Mouse (Mus musculus): ENCODE measurements around the gene Fsd1. TPM values are rescaled to one million over a fixed set of nuclear protein-coding genes. Genes with fewer than 3 reads are reported as not detected.
A peak's percentile ranks its signal among the peaks of the same experiment; 100 is the strongest.
"Not testable (repeated sequence)": the region's sequence is repeated elsewhere in the genome, so short reads cannot be mapped to it uniquely, and the experiment has no call there.

The Fsd1 gene
- polyA plus RNA-seq (2015; fragmentation: Nextera tagmentation; extraction: Ambion mirVana), result 4.5 and 6.8 TPM in 2 replicates

- H3K4me2 ChIP-seq (ENCODE audit: low read depth, low read length), result peak within 1 kb of the TSS; percentile 54
- peak within 1 kb of the TSS; percentile 44 for H3K4me3 ChIP-seq (ENCODE audit: low read length)
- ATAC-seq (ENCODE audit: low read depth), result peak; percentile 65
- H3K9me3 ChIP-seq (ENCODE audit: control insufficient read depth, low read length), result no peaks in the 10 kb centered on the region
- no peaks in the 10 kb centered on the region for H3K36me3 ChIP-seq (ENCODE audit: control insufficient read depth, insufficient read depth, low read length)
- peak within 1 kb of the TSS; percentile 44 for H3K9ac ChIP-seq (ENCODE audit: low read length)
- peaks cover 5% of the 10 kb centered on the region; the same call in 1 of the 2 replicates for H3K4me1 ChIP-seq (replicated peaks; ENCODE audit: control insufficient read depth, insufficient read depth, low read length)
- H3K27ac ChIP-seq (ENCODE audit: low read length), result no peak within 1 kb of the TSS
- WGBS, result 11% methylated on average over 27 of the region's 35 CpGs
- H3K27me3 ChIP-seq (ENCODE audit: control insufficient read depth, insufficient read depth, low read depth, low read length), result peaks cover 4% of the 10 kb centered on the region; the same call in 1 of the 2 replicates
Observed at GRCm38 (mm10) chr17:55986030-55986961, at the start of gene Fsd1. Gene Fsd1, plus strand, starts transcription at chr17:55986509.

GRCm38 (mm10) chr17:55944387-55944865 lies 41.9 kb upstream of the Fsd1 start:
- Histone ChIP-seq H3K27ac (ENCODE audit: low read length) (peak overlapping the region; percentile 90), H3K9ac (ENCODE audit: low read length) (peak overlapping the region; percentile 60), H3K4me3 (ENCODE audit: low read length) (peak overlapping the region; percentile 58), H3K4me2 (ENCODE audit: low read depth, low read length) (peak overlapping the region; percentile 58)
- H3K4me1 ChIP-seq (replicated peaks; ENCODE audit: control insufficient read depth, insufficient read depth, low read length); H3K9me3 ChIP-seq (ENCODE audit: control insufficient read depth, low read length); H3K36me3 ChIP-seq (ENCODE audit: control insufficient read depth, insufficient read depth, low read length); H3K27me3 ChIP-seq (ENCODE audit: control insufficient read depth, insufficient read depth, low read depth, low read length); ATAC-seq (ENCODE audit: low read depth): not testable (repeated sequence)
- WGBS, result 21% methylated on average over 10 of the region's 10 CpGs

- Histone ChIP-seq H3K4me2 (ENCODE audit: low read depth, low read length) (peak overlapping the region; percentile 58), H3K27ac (ENCODE audit: low read length) (peak overlapping the region; percentile 90), H3K9ac (ENCODE audit: low read length) (peak overlapping the region; percentile 60), H3K4me3 (ENCODE audit: low read length) (peak overlapping the region; percentile 58)
- not testable (repeated sequence) for H3K9me3 ChIP-seq (ENCODE audit: control insufficient read depth, low read length); H3K4me1 ChIP-seq (replicated peaks; ENCODE audit: control insufficient read depth, insufficient read depth, low read length); H3K36me3 ChIP-seq (ENCODE audit: control insufficient read depth, insufficient read depth, low read length); H3K27me3 ChIP-seq (ENCODE audit: control insufficient read depth, insufficient read depth, low read depth, low read length)
- under 1% methylated on average over 56 of the region's 56 CpGs for WGBS
- ATAC-seq (ENCODE audit: low read depth), result peak; percentile 98
Observed at GRCm38 (mm10) chr17:55944866-55945682, 41.2 kb upstream of the Fsd1 start.

GRCm38 (mm10) chr17:55945696-55946095 lies 40.6 kb upstream of the Fsd1 start:
- no peak for ATAC-seq (ENCODE audit: low read depth)
- H3K27ac ChIP-seq (ENCODE audit: low read length), result peak overlapping the region; percentile 90; the same call in 1 of the 2 replicates
- H3K36me3 ChIP-seq (ENCODE audit: control insufficient read depth, insufficient read depth, low read length), result no peaks in the 10 kb centered on the region
- no peaks in the 10 kb centered on the region for H3K9me3 ChIP-seq (ENCODE audit: control insufficient read depth, low read length)
- 23% methylated on average over 5 of the region's 5 CpGs for WGBS
- H3K27me3 ChIP-seq (ENCODE audit: control insufficient read depth, insufficient read depth, low read depth, low read length), result no peaks in the 10 kb centered on the region
- peak overlapping the region; percentile 58 for H3K4me3 ChIP-seq (ENCODE audit: low read length)
- peak overlapping the region; percentile 60 for H3K9ac ChIP-seq (ENCODE audit: low read length)
- peaks cover 3% of the 10 kb centered on the region; the same call in 1 of the 2 replicates for H3K4me1 ChIP-seq (replicated peaks; ENCODE audit: control insufficient read depth, insufficient read depth, low read length)
- peak overlapping the region; percentile 58 for H3K4me2 ChIP-seq (ENCODE audit: low read depth, low read length)

DNA sequence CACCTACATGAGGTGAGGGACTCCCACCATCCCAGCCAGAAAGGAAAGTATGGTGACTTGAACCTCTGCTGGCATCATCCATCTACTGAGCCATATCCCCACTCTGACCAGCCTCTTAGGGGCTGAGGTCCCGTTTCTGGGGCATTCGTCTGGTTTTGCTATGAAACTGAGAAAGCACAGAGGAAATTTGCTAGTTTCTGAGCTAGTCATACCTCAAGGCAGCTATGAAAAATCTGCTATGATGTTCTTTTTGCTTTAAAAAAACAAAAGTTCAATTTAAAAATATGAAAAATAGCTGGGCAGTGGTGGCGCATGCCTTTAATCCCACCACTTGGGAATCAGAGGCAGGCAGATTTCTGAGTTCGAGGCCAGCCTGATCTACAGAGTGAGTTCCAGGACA lies 37.7 kb upstream of the Fsd1 start:
- Histone ChIP-seq H3K9ac (ENCODE audit: low read length) (no peak overlapping the region), H3K9me3 (ENCODE audit: control insufficient read depth, low read length) (no peaks in the 10 kb centered on the region), H3K36me3 (ENCODE audit: control insufficient read depth, insufficient read depth, low read length) (no peaks in the 10 kb centered on the region), H3K27me3 (ENCODE audit: control insufficient read depth, insufficient read depth, low read depth, low read length) (no peaks in the 10 kb centered on the region), H3K27ac (ENCODE audit: low read length) (no peak overlapping the region), H3K4me2 (ENCODE audit: low read depth, low read length) (no peak overlapping the region), H3K4me1 (replicated peaks; ENCODE audit: control insufficient read depth, insufficient read depth, low read length) (peaks cover 3% of the 10 kb centered on the region; the same call in 1 of the 2 replicates), H3K4me3 (ENCODE audit: low read length) (no peak overlapping the region)
- 78% methylated on average over 4 of the region's 4 CpGs for WGBS
- ATAC-seq (ENCODE audit: low read depth), result no peak

DNA sequence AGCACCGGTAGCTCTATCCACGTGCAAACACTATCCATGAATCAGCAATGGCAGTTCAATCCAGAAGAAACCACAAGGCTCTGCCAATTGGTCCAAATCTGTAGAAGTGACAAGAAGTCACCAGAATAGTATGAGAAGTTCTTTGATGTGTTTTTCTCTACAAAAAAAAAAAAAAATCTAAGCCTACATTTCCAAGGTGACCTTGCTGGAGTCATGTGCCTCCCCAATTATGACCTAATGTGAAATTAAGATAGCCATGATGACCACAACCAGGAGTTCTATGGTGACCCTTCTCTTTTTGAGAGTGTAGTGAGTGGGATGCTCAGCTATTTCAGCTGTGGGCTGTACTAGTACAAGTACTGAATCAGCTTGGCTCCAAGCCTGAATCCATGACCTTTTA lies 36.9 kb upstream of the Fsd1 start, which contains the start of gene Zfp119b:
TSS of gene Zfp119b (minus strand) at position 101 of the 400 bp plus-strand sequence.
- Histone ChIP-seq H3K27ac (ENCODE audit: low read length) (no peak within 1 kb of the TSS), H3K36me3 (ENCODE audit: control insufficient read depth, insufficient read depth, low read length) (no peaks in the 10 kb centered on the region), H3K4me2 (ENCODE audit: low read depth, low read length) (no peak within 1 kb of the TSS), H3K4me1 (replicated peaks; ENCODE audit: control insufficient read depth, insufficient read depth, low read length) (peaks cover 3% of the 10 kb centered on the region; the same call in 1 of the 2 replicates), H3K4me3 (ENCODE audit: low read length) (no peak within 1 kb of the TSS), H3K27me3 (ENCODE audit: control insufficient read depth, insufficient read depth, low read depth, low read length) (no peaks in the 10 kb centered on the region), H3K9me3 (ENCODE audit: control insufficient read depth, low read length) (no peaks in the 10 kb centered on the region), H3K9ac (ENCODE audit: low read length) (no peak within 1 kb of the TSS)
- WGBS, result 77% methylated on average over 2 of the region's 2 CpGs
- no peak for ATAC-seq (ENCODE audit: low read depth)

GRCm38 (mm10) chr17:55950601-55951000 lies 35.7 kb upstream of the Fsd1 start:
- Histone ChIP-seq H3K27me3 (ENCODE audit: control insufficient read depth, insufficient read depth, low read depth, low read length) (peaks cover 3% of the 10 kb centered on the region; the same call in 1 of the 2 replicates), H3K4me1 (replicated peaks; ENCODE audit: control insufficient read depth, insufficient read depth, low read length) (peaks cover 2% of the 10 kb centered on the region; the same call in 1 of the 2 replicates), H3K36me3 (ENCODE audit: control insufficient read depth, insufficient read depth, low read length) (no peaks in the 10 kb centered on the region), H3K27ac (ENCODE audit: low read length) (no peak overlapping the region), H3K9ac (ENCODE audit: low read length) (no peak overlapping the region), H3K4me2 (ENCODE audit: low read depth, low read length) (no peak overlapping the region), H3K9me3 (ENCODE audit: control insufficient read depth, low read length) (no peaks in the 10 kb centered on the region), H3K4me3 (ENCODE audit: low read length) (no peak overlapping the region)
- no peak for ATAC-seq (ENCODE audit: low read depth)
- WGBS, result 67% methylated on average over 9 of the region's 9 CpGs

DNA sequence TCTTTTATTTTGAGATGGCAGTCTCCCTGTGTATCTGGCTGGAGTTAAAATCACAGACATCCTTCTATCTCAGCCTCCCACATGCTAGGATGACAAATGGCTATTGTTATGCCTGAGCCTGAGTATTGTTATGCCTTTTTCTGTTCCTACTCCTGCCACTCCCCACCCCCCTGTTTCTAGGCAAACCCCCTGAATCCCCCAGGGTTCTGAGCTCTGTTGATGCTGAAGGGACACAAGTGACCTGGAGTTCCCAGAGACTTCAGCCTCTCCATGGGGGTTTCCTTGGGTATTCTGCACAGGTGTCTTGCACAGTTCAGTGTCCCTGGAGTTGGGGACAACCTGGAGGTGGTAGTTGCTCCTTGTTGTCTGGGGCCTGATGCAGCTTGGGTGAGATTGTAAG lies 34.3 kb upstream of the Fsd1 start:
- no peaks in the 10 kb centered on the region for H3K36me3 ChIP-seq (ENCODE audit: control insufficient read depth, insufficient read depth, low read length)
- no peak overlapping the region for H3K9ac ChIP-seq (ENCODE audit: low read length)
- H3K27ac ChIP-seq (ENCODE audit: low read length), result no peak overlapping the region
- no peak overlapping the region for H3K4me2 ChIP-seq (ENCODE audit: low read depth, low read length)
- peaks cover 4% of the 10 kb centered on the region; the same call in 1 of the 2 replicates for H3K27me3 ChIP-seq (ENCODE audit: control insufficient read depth, insufficient read depth, low read depth, low read length)
- H3K9me3 ChIP-seq (ENCODE audit: control insufficient read depth, low read length), result no peaks in the 10 kb centered on the region
- no peaks in the 10 kb centered on the region; the same call in 1 of the 2 replicates for H3K4me1 ChIP-seq (replicated peaks; ENCODE audit: control insufficient read depth, insufficient read depth, low read length)
- no peak for ATAC-seq (ENCODE audit: low read depth)
- no peak overlapping the region for H3K4me3 ChIP-seq (ENCODE audit: low read length)

Data from lung, embryonic 16.5 days (tissue).